Mouse (Mus musculus): ENCODE results near the gene Auts2. TPM values are rescaled to one million over a fixed set of nuclear protein-coding genes. Genes with fewer than 3 reads are reported as not detected.

Gene Auts2
- total and polyA plus RNA-seq, 2 experiments from 2014 or later, result 35.2 to 57.5 TPM

GRCm38 (mm10) chr5:131614238-131614637 lies 928.9 kb downstream of the Auts2 start:
- Histone ChIP-seq H3K27ac (ENCODE audit: low read depth, low read length) (no peak overlapping the region), H3K4me2 (ENCODE audit: low read depth, low read length, poor library complexity, severe bottlenecking) (peak overlapping the region; percentile 22), H3K9me3 (ENCODE audit: low read length) (no peaks in the 10 kb centered on the region), H3K4me3 (ENCODE audit: low read depth, low read length) (no peak overlapping the region; the same call in 1 of the 2 replicates), H3K36me3 (ENCODE audit: insufficient read depth, low read length) (no peaks in the 10 kb centered on the region), H3K4me1 (ENCODE audit: insufficient read depth, low read length) (0 out of 2 replicates have a peak, but pooled peaks cover 4% of the 10 kb centered on the region), H3K27me3 (ENCODE audit: insufficient read depth, low read length) (no peaks in the 10 kb centered on the region), H3K9ac (replicated peaks; ENCODE audit: low read length, poor library complexity, severe bottlenecking) (no peak overlapping the region)
- ATAC-seq (ENCODE audit: low FRiP score) (no peak), DNase-seq (ENCODE audit: low spot score) (no peak)
- WGBS, result 92% methylated on average over 2 of the region's 2 CpGs
- no peak for TF ChIP-seq CTCF (IDR thresholded peaks at IDR 0.05)

- H3K9ac ChIP-seq (replicated peaks; ENCODE audit: low read length, poor library complexity, severe bottlenecking), result no peak overlapping the region
- peak overlapping the region; percentile 16 for H3K4me2 ChIP-seq (ENCODE audit: low read depth, low read length, poor library complexity, severe bottlenecking)
- H3K36me3 ChIP-seq (ENCODE audit: insufficient read depth, low read length), result no peaks in the 10 kb centered on the region
- ATAC-seq (ENCODE audit: low FRiP score), result no peak
- no peak for TF ChIP-seq CTCF (IDR thresholded peaks at IDR 0.05)
- DNase-seq (ENCODE audit: low spot score), result no peak
- 75% methylated on average over 3 of the region's 3 CpGs for WGBS
- H3K4me1 ChIP-seq (ENCODE audit: insufficient read depth, low read length), result 0 out of 2 replicates have a peak, but pooled peaks cover 4% of the 10 kb centered on the region
- H3K4me3 ChIP-seq (ENCODE audit: low read depth, low read length), result 0 out of 2 replicates have a peak overlapping the region, but pooled peaks have one; percentile 3
- H3K27me3 ChIP-seq (ENCODE audit: insufficient read depth, low read length), result no peaks in the 10 kb centered on the region
- no peaks in the 10 kb centered on the region for H3K9me3 ChIP-seq (ENCODE audit: low read length)
- H3K27ac ChIP-seq (ENCODE audit: low read depth, low read length), result no peak overlapping the region
Observed at GRCm38 (mm10) chr5:131613301-131613700, 929.8 kb downstream of the Auts2 start.

GRCm38 (mm10) chr5:131610702-131611101 lies 932.4 kb downstream of the Auts2 start:
- ATAC-seq (ENCODE audit: low FRiP score) (no peak), DNase-seq (ENCODE audit: low spot score) (no peak)
- TF ChIP-seq CTCF (IDR thresholded peaks at IDR 0.05), result no peak
- no peak overlapping the region for H3K4me3 ChIP-seq (ENCODE audit: low read depth, low read length)
- no peaks in the 10 kb centered on the region for H3K4me1 ChIP-seq (ENCODE audit: insufficient read depth, low read length)
- 84% methylated on average over 10 of the region's 10 CpGs for WGBS
- no peak overlapping the region for H3K9ac ChIP-seq (replicated peaks; ENCODE audit: low read length, poor library complexity, severe bottlenecking)
- H3K4me2 ChIP-seq (ENCODE audit: low read depth, low read length, poor library complexity, severe bottlenecking), result no peak overlapping the region
- H3K27ac ChIP-seq (ENCODE audit: low read depth, low read length), result no peak overlapping the region
- no peaks in the 10 kb centered on the region for H3K9me3 ChIP-seq (ENCODE audit: low read length)
- H3K36me3 ChIP-seq (ENCODE audit: insufficient read depth, low read length), result no peaks in the 10 kb centered on the region
- H3K27me3 ChIP-seq (ENCODE audit: insufficient read depth, low read length), result no peaks in the 10 kb centered on the region

- DNase-seq (ENCODE audit: low spot score), result no peak
- Histone ChIP-seq H3K9ac (replicated peaks; ENCODE audit: low read length, poor library complexity, severe bottlenecking) (no peak overlapping the region), H3K9me3 (ENCODE audit: low read length) (no peaks in the 10 kb centered on the region), H3K4me3 (ENCODE audit: low read depth, low read length) (no peak overlapping the region), H3K36me3 (ENCODE audit: insufficient read depth, low read length) (no peaks in the 10 kb centered on the region), H3K27ac (ENCODE audit: low read depth, low read length) (no peak overlapping the region), H3K27me3 (ENCODE audit: insufficient read depth, low read length) (no peaks in the 10 kb centered on the region), H3K4me2 (ENCODE audit: low read depth, low read length, poor library complexity, severe bottlenecking) (no peak overlapping the region), H3K4me1 (ENCODE audit: insufficient read depth, low read length) (peaks cover 3% of the 10 kb centered on the region; the same call in 1 of the 2 replicates)
- ATAC-seq (ENCODE audit: low FRiP score), result no peak
- TF ChIP-seq CTCF (IDR thresholded peaks at IDR 0.05), result no peak
- 92% methylated on average over 5 of the region's 5 CpGs for WGBS
Observed at GRCm38 (mm10) chr5:131606786-131607185, 936.4 kb downstream of the Auts2 start.

- TF ChIP-seq CTCF (IDR thresholded peaks at IDR 0.05), result no peak
- H3K9ac ChIP-seq (replicated peaks; ENCODE audit: low read length, poor library complexity, severe bottlenecking), result no peak overlapping the region
- DNase-seq (ENCODE audit: low spot score) (no peak), ATAC-seq (ENCODE audit: low FRiP score) (no peak)
- 37% methylated on average over 7 of the region's 7 CpGs for WGBS
- no peak overlapping the region for H3K4me3 ChIP-seq (ENCODE audit: low read depth, low read length)
- H3K27me3 ChIP-seq (ENCODE audit: insufficient read depth, low read length), result no peaks in the 10 kb centered on the region
- H3K9me3 ChIP-seq (ENCODE audit: low read length), result no peaks in the 10 kb centered on the region
- no peak overlapping the region for H3K27ac ChIP-seq (ENCODE audit: low read depth, low read length)
- no peaks in the 10 kb centered on the region for H3K36me3 ChIP-seq (ENCODE audit: insufficient read depth, low read length)
- H3K4me1 ChIP-seq (ENCODE audit: insufficient read depth, low read length), result peaks cover 19% of the 10 kb centered on the region
- H3K4me2 ChIP-seq (ENCODE audit: low read depth, low read length, poor library complexity, severe bottlenecking), result no peak overlapping the region
Observed at GRCm38 (mm10) chr5:131601934-131602692, 941.0 kb downstream of the Auts2 start.

All from midbrain, postnatal 0 days (tissue).